Mouse (Mus musculus) layer of hippocampus, adult 2 months (tissue): ENCODE results near the gene Nemp1. TPM values are rescaled to one million over a fixed set of nuclear protein-coding genes. Genes with fewer than 3 reads are reported as not detected.

Experiments used
- DNase-seq, 2 experiments: peaks; one replicate each; pipeline ENCODE4 v3.0.0; 2022; ENCODE audit warnings: low spot score in 2 of 2
- H3K27ac ChIP-seq: fragments of 200-600 bp; 2 replicates; pipeline ENCODE4 v1.8.1; 2022
- H3K4me3 ChIP-seq: fragments of 200-600 bp; 2 replicates; pipeline ENCODE4 v1.8.1; 2022; ENCODE audit warnings: mild to moderate bottlenecking
- CTCF ChIP-seq: fragments of 200-600 bp; conservative IDR thresholded peaks from 2 replicates; pipeline ENCODE4 v1.8.1; 2022; ENCODE audit warnings: antibody characterized with exemption, mild to moderate bottlenecking, moderate library complexity
- total RNA-seq, 2 experiments: library from RNA; stranded (reverse); gene quantifications; 2 replicates each; pipeline ENCODE4 v1.2.3; 2021

Nemp1 gene
- total RNA-seq, 2 experiments from 2014 or later = 5.8 to 6.8 TPM

GRCm38 (mm10) chr10:127748847-127749612, 82.3 kb downstream of the Nemp1 start:
- DNase-seq = no peak
- no peak overlapping the region; the same call in 1 of the 2 replicates for H3K27ac ChIP-seq
- no peak for TF ChIP-seq CTCF
- H3K4me3 ChIP-seq = peak overlapping the region; percentile 54

GRCm38 (mm10) chr10:127750136-127750777, 83.6 kb downstream of the Nemp1 start:
- peak overlapping the region; percentile 37 for H3K27ac ChIP-seq
- peak in 1 of 2 experiments; percentile 32 for DNase-seq
- peak; percentile 16 for TF ChIP-seq CTCF
- peak overlapping the region; percentile 54 for H3K4me3 ChIP-seq

Other genes with a start within 250 kb of the Nemp1 start
- gene Stac3, start 165.2 kb upstream of the Nemp1 start, total RNA-seq = 1 to 10 TPM; 2.4 to 8.1 TPM
- 1 to 10 TPM; 3.5 to 3.7 TPM for gene Ndufa4l2, start 151.9 kb upstream of the Nemp1 start, total RNA-seq
- gene Shmt2, start 144.5 kb upstream of the Nemp1 start, total RNA-seq = 10 to 100 TPM; 25.4 to 27.6 TPM
- gene Nxph4, start 132.3 kb upstream of the Nemp1 start, total RNA-seq = 1 to 10 TPM; 1.2 to 1.6 TPM
- gene Lrp1, start 45.8 kb upstream of the Nemp1 start, total RNA-seq = 100 to 1,000 TPM; 288 to 310 TPM
- 1 to 10 TPM; 6.4 to 6.7 TPM for gene Stat6, start 23.9 kb upstream of the Nemp1 start, total RNA-seq
- 10 to 100 TPM; 44.0 to 44.4 TPM for gene Nab2, start 1.7 kb downstream of the Nemp1 start, total RNA-seq
- gene Myo1a, start 38.3 kb downstream of the Nemp1 start, total RNA-seq = 1 to 10 TPM in 1 of 2 experiments, under 1 TPM in 1; 0.59 to 1.1 TPM
- gene Tac2, start 57.6 kb downstream of the Nemp1 start, total RNA-seq = 1 to 10 TPM; 2.2 to 3.6 TPM
- 10 to 100 TPM; 10.5 to 11.5 TPM for gene Zbtb39, start 72.6 kb downstream of the Nemp1 start, total RNA-seq
- 1 to 10 TPM; 1.2 to 1.7 TPM for gene Gpr182, start 84.8 kb downstream of the Nemp1 start, total RNA-seq
- gene Rdh1, start 92.8 kb downstream of the Nemp1 start, total RNA-seq = under 1 TPM in 1 of 2 experiments, not detected in 1; 0.18 TPM
- under 1 TPM in 1 of 2 experiments, not detected in 1; 0.39 TPM for gene Rdh16f1, start 92.9 kb downstream of the Nemp1 start, total RNA-seq
- gene Rdh9, start 109.5 kb downstream of the Nemp1 start, total RNA-seq = under 1 TPM in 1 of 2 experiments, not detected in 1; 0.61 TPM
- gene Rdh16, start 134.3 kb downstream of the Nemp1 start, total RNA-seq = under 1 TPM; 0.17 to 0.26 TPM
- not detected for gene Rdh19, start 183.0 kb downstream of the Nemp1 start, total RNA-seq
- gene Rdh16f2, start 199.6 kb downstream of the Nemp1 start, total RNA-seq = not detected
- not detected for gene Rdh7, start 221.9 kb downstream of the Nemp1 start, total RNA-seq
- under 1 TPM in 1 of 2 experiments, not detected in 1; 0.12 TPM for gene Sdr9c7, start 231.6 kb downstream of the Nemp1 start, total RNA-seq